Mouse (Mus musculus) liver, adult 2 months (tissue): ENCODE results near the gene Med11. TPM values are rescaled to one million over a fixed set of nuclear protein-coding genes. Genes with fewer than 3 reads are reported as not detected.

ENCODE experiments used
- DNase-seq: peaks from one replicate; pipeline ENCODE4 v3.0.0-alpha.2; 2011; ENCODE audit warnings: low read depth, low spot score; ENCODE audit errors: extremely low read depth
- H3K27ac ChIP-seq: fragments of 200-500 bp; replicated peaks from 2 replicates; pipeline ENCODE4 v1.5.1; 2012; ENCODE audit warnings: low read depth, mild to moderate bottlenecking, control low read depth, inconsistent platforms, low read length; ENCODE audit not compliant: insufficient read depth
- H3K27me3 ChIP-seq: fragments of 200-500 bp; 2 replicates; pipeline ENCODE4 v1.6.1; 2012; ENCODE audit warnings: mild to moderate bottlenecking, moderate library complexity, low read length, inconsistent platforms; ENCODE audit not compliant: control insufficient read depth, insufficient read depth
- H3K36me3 ChIP-seq: fragments of 200-500 bp; 2 replicates; pipeline ENCODE4 v1.6.1; 2012; ENCODE audit warnings: low read length, inconsistent platforms; ENCODE audit not compliant: control insufficient read depth, insufficient read depth
- H3K4me1 ChIP-seq: fragments of 200-500 bp; 2 replicates; pipeline ENCODE4 v1.6.1; 2011; ENCODE audit warnings: low read length; ENCODE audit not compliant: control insufficient read depth, insufficient read depth
- H3K4me3 ChIP-seq: fragments of 200-500 bp; 2 replicates; pipeline ENCODE4 v1.5.1; 2011; ENCODE audit warnings: low read depth, mild to moderate bottlenecking, control low read depth, low read length, moderate library complexity; ENCODE audit not compliant: insufficient read depth
- H3K79me2 ChIP-seq: fragments of 200-500 bp; 2 replicates; pipeline ENCODE4 v1.6.1; 2012; ENCODE audit warnings: inconsistent platforms, mild to moderate bottlenecking, low read length, moderate library complexity; ENCODE audit not compliant: control insufficient read depth, insufficient read depth
- H3K9ac ChIP-seq: fragments of 200-500 bp; 2 replicates; pipeline ENCODE4 v1.6.1; 2012; ENCODE audit warnings: low read depth, mild to moderate bottlenecking, control low read depth, inconsistent platforms, low read length
- CTCF ChIP-seq: fragments of 200-500 bp; IDR thresholded peaks from 2 replicates; pipeline ENCODE4 v1.5.1; 2011; ENCODE audit warnings: low read depth, low read length, control low read depth
- POLR2A ChIP-seq: fragments of 200-500 bp; IDR thresholded peaks from 2 replicates; pipeline ENCODE4 v1.6.1; 2011; ENCODE audit warnings: low read length, control low read depth; ENCODE audit not compliant: insufficient read depth; ENCODE audit errors: extremely low read depth
- WGBS: fragments of 180-500 bp; shearing (Covaris S2); methylation state at CpG from one replicate; pipeline ENCODE4 v1.1.7; 2018; 5-methylcytosine and 5-hydroxymethylcytosine counted together
- polyA plus RNA-seq: library from polyadenylated mRNA; depleted of rRNA; stranded (reverse); fragments of >200 nt; gene quantifications from 2 replicates; pipeline ENCODE4 v1.2.3, GENCODE M21; 2012
- total RNA-seq: library from RNA; depleted of rRNA; stranded (reverse); fragments of >200 nt; gene quantifications from 2 replicates; pipeline ENCODE4 v1.2.3, GENCODE M21; 2014

Med11 gene
- total and polyA plus RNA-seq, 2 experiments: 10.4 to 11.2 TPM

DNA sequence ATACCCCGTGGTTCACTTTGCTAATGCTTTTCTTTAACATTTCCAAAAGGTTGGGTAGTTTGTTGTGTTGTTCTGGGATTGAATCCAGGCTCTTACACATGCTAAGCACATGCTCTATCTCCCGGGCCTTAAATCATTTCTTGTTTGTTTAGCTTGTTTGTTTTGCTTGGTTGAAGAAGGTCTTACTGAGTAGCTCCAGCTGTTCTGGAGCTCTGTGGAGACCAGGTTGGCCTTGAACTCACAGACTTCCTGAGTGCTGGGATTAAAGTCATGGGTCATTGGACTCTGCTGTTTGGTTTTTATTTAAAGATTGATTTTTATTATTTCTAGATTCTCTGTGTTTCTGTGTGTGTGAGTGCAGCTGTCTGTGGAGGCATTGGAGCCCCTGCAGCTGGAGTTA is 33.8 kb downstream of the Med11 start:
- no peaks in the 10 kb centered on the region for H3K79me2 ChIP-seq
- H3K4me1 ChIP-seq: no peaks in the 10 kb centered on the region
- no peak overlapping the region for H3K27ac ChIP-seq
- WGBS: 40% methylated on average over 2 of the region's 2 CpGs
- H3K36me3 ChIP-seq: no peaks in the 10 kb centered on the region
- peak; percentile 21 for DNase-seq
- no peak overlapping the region for H3K4me3 ChIP-seq
- no peak overlapping the region for H3K9ac ChIP-seq
- no peak for TF ChIP-seq CTCF
- TF ChIP-seq POLR2A: no peak
- no peaks in the 10 kb centered on the region for H3K27me3 ChIP-seq

DNA sequence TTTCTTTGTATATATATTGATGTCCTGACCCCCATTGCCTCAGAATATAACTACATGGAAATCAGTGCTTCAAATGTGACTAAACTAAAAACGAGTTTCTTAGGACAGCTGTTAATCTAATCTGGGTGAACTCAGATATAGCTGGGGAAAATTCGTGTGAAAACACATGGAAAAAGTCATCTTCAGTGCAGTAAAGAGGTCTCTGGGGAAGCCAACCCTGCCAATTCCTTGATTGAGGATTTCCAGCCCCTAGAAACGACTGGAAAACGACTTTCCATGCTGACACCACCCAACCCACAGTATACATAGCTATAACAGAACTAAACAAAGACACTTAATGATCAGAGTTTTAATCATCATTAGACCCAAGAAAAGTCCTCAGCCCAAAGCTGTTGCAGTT is 36.1 kb downstream of the Med11 start:
- DNase-seq: no peak
- Histone ChIP-seq H3K27ac (no peak overlapping the region), H3K4me3 (no peak overlapping the region), H3K36me3 (no peaks in the 10 kb centered on the region), H3K9ac (no peak overlapping the region), H3K27me3 (no peaks in the 10 kb centered on the region), H3K79me2 (no peaks in the 10 kb centered on the region), H3K4me1 (no peaks in the 10 kb centered on the region)
- no peak for TF ChIP-seq POLR2A
- no peak for TF ChIP-seq CTCF
- WGBS: 65% methylated on average over 4 of the region's 4 CpGs

DNA sequence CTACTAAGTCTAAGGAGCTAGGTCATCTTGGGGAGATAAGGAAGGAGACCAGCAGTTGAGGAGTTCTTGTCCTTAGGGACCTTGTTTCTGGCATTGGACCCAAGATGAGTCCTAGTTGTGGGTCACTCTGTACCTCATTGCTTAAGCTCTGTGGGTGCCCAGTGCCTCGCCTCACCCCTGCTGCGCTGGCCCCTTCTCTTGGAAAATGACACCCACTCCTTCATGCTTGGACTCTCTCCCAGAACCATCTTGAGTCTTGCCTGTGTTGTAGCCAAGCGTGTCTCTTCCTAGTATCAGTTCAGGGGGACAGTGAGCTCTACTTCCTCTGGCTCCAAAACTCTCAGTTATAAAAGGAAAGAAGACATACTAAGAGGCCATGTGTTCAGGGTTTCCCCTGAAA is 37.4 kb downstream of the Med11 start:
- Histone ChIP-seq H3K4me1 (no peaks in the 10 kb centered on the region), H3K27ac (no peak overlapping the region), H3K79me2 (no peaks in the 10 kb centered on the region), H3K9ac (no peak overlapping the region), H3K36me3 (no peaks in the 10 kb centered on the region), H3K27me3 (no peaks in the 10 kb centered on the region), H3K4me3 (no peak overlapping the region)
- WGBS: 91% methylated on average over 3 of the region's 3 CpGs
- DNase-seq: no peak
- TF ChIP-seq POLR2A: no peak
- no peak for TF ChIP-seq CTCF

DNA sequence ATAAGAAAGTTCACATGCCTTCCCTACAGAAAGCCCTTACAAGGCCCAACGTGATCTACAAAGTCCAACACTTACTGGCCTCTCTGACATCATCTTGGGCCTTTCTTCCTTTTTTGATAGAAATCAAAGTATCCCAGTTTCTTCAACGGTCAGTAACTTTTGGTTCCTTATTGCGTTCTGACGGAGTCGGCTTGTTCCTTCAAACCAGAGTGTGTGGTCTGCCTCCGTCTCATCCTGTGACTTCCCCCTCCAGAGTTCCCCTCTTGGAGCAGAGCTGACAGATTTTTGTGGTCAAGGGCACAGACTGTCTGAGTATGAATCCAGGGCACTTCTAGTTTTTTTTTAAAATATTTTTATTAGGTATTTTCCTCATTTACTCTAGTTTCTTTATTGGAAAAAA is 38.0 kb downstream of the Med11 start:
- H3K4me1 ChIP-seq: no peaks in the 10 kb centered on the region
- DNase-seq: peak; percentile 54
- WGBS: 78% methylated on average over 6 of the region's 6 CpGs
- H3K36me3 ChIP-seq: no peaks in the 10 kb centered on the region
- H3K27ac ChIP-seq: no peak overlapping the region
- TF ChIP-seq POLR2A (no peak), CTCF (no peak)
- H3K9ac ChIP-seq: no peak overlapping the region
- no peak overlapping the region for H3K4me3 ChIP-seq
- no peaks in the 10 kb centered on the region for H3K27me3 ChIP-seq
- no peaks in the 10 kb centered on the region for H3K79me2 ChIP-seq

DNA sequence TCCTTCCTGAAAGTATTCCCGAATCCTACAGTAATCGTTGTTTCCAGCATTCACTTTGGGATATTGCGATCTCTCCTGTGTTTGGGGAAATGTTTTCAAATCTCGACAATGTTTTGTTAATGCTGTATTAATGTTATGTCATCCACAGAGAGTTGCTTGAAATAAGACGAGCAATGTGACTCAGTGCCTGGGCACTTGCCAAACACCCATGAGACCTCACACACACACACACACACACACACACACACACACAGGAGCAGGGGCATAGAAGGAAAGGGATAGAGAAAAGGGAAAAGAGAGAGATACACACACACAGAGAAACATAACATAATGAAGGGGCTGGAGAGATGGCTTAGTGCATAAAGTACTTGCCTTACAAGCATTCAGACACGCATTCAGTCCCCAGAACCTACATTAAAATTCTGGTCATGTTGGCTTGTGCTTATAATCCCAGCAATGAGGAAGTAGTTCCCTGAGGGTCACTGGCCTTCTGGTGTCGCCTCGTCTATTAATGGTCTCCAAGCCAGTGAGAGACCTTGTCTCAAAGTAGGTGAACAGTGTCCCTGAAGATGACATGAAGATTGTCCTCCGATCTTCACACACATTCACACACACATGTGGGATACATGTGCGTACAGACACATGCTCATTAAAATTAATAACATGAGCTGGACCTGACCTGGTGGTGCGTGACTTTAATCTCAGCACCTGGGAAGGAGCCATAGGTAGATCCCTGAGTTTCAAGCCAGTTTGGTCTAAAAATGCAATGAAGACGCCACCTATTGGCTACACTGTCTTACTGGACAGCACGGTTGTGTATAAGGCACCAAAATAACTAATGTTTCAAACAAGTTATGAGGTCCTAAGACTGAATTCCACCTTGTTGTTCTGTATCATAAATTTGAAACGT is 48.1 kb downstream of the Med11 start:
- H3K4me1 ChIP-seq: peaks cover 14% of the 10 kb centered on the region
- no peaks in the 10 kb centered on the region for H3K79me2 ChIP-seq
- H3K9ac ChIP-seq: no peak overlapping the region
- H3K36me3 ChIP-seq: no peaks in the 10 kb centered on the region
- 69% methylated on average over 14 of the region's 14 CpGs for WGBS
- H3K4me3 ChIP-seq: no peak overlapping the region
- no peak overlapping the region for H3K27ac ChIP-seq
- no peaks in the 10 kb centered on the region for H3K27me3 ChIP-seq
- TF ChIP-seq POLR2A: no peak
- peak; percentile 17; the same call in 1 of the 2 replicates for TF ChIP-seq CTCF
- DNase-seq: no peak

DNA sequence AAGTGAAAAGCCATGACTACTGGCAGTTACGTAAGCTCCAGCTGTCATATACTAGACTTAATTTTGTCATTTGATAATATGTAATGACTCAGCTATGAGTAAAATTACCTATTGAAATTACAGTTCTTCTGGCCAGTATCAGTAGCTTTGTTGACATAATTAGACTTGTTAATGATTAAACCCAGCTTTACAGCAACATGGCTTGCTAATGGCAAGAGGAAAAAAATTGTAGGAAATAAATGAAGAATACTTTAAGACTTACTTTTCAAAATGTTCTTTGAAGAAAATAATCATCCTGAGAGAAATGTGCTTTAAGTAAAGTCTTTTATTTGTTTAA is 48.7 kb downstream of the Med11 start:
- no peak overlapping the region for H3K9ac ChIP-seq
- no peaks in the 10 kb centered on the region for H3K79me2 ChIP-seq
- no peak for TF ChIP-seq POLR2A
- TF ChIP-seq CTCF: no peak
- H3K27me3 ChIP-seq: no peaks in the 10 kb centered on the region
- DNase-seq: peak; percentile 58
- no peaks in the 10 kb centered on the region for H3K36me3 ChIP-seq
- no peak overlapping the region for H3K4me3 ChIP-seq
- no peak overlapping the region for H3K27ac ChIP-seq
- peaks cover 14% of the 10 kb centered on the region for H3K4me1 ChIP-seq
- 90% methylated on average over 1 of the region's 1 CpGs for WGBS
